Mouse (Mus musculus) forebrain, embryonic 10.5 days (tissue): Measurements from ENCODE around the gene Bmp6. TPM values are rescaled to one million over a fixed set of nuclear protein-coding genes. Genes with fewer than 3 reads are reported as not detected.
A peak's percentile ranks its signal among the peaks of the same experiment; 100 is the strongest.

Source experiments
- DNase-seq: peaks from one replicate; pipeline ENCODE4 v3.0.0-alpha.2; 2017; ENCODE audit warnings: low spot score; ENCODE audit errors: extremely low spot score
- H3K27ac ChIP-seq: fragments of 300-500 bp; sonication (generic); 2 replicates; pipeline ENCODE4 v1.5.1; 2016; ENCODE audit warnings: mild to moderate bottlenecking
- H3K27me3 ChIP-seq: fragments of 300-500 bp; sonication (generic); 2 replicates; pipeline ENCODE4 v1.6.1; 2016; ENCODE audit warnings: mild to moderate bottlenecking; ENCODE audit not compliant: poor library complexity, severe bottlenecking
- H3K36me3 ChIP-seq: fragments of 300-500 bp; sonication (generic); replicated peaks from 2 replicates; pipeline ENCODE4 v1.6.1; 2016; ENCODE audit warnings: mild to moderate bottlenecking, moderate library complexity
- H3K4me1 ChIP-seq: fragments of 300-500 bp; sonication (generic); 2 replicates; pipeline ENCODE4 v1.6.1; 2016
- H3K4me3 ChIP-seq: fragments of 300-500 bp; sonication (generic); 2 replicates; pipeline ENCODE4 v1.5.1; 2016; ENCODE audit warnings: mild to moderate bottlenecking, moderate library complexity
- H3K9me3 ChIP-seq: fragments of 300-500 bp; sonication (generic); 2 replicates; pipeline ENCODE4 v1.6.1; 2016; ENCODE audit warnings: mild to moderate bottlenecking, moderate library complexity
- WGBS: fragments of 180-500 bp; shearing (Covaris S2); methylation state at CpG from one replicate; pipeline ENCODE4 v1.1.7; 2016; 5-methylcytosine and 5-hydroxymethylcytosine counted together
- polyA plus RNA-seq: library from polyadenylated mRNA; unstranded; fragments of >200 nt; fragmentation: Nextera tagmentation; extraction: Ambion mirVana; gene quantifications from 2 replicates; pipeline ENCODE4 v1.2.1, GENCODE M21; 2016

Bmp6 gene
- polyA plus RNA-seq, 1 experiment from 2014 or later = 2.5 TPM

DNA sequence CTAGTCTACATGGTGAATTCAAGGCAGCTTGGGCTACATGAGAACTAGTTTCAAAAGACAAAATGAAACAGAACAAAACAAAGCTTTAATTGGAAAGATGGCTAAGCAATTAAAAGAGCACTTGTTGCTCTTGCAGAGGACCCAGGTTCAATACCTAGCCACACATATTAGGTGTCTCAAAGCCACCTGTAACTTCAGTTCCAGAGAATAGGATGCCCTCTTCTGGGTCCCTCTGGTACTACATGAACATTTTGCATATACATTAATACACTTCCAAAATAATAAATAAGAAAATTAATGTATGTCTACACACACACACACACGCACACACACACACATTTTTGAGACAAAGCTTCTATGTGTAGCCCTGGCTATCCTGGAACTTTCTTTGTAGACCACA, 118.5 kb downstream of the Bmp6 start:
- H3K36me3 ChIP-seq = no peaks in the 10 kb centered on the region
- no peaks in the 10 kb centered on the region for H3K9me3 ChIP-seq
- no peak overlapping the region for H3K4me3 ChIP-seq
- H3K27me3 ChIP-seq = no peaks in the 10 kb centered on the region
- WGBS = 80% methylated on average over 1 of the region's 1 CpGs
- no peak overlapping the region for H3K27ac ChIP-seq
- 0 out of 2 replicates have a peak, but pooled peaks cover 5% of the 10 kb centered on the region for H3K4me1 ChIP-seq
- no peak for DNase-seq

GRCm38 (mm10) chr13:38470882-38471281, 126.0 kb downstream of the Bmp6 start:
- WGBS = 84% methylated on average over 5 of the region's 5 CpGs
- no peak overlapping the region for H3K4me3 ChIP-seq
- H3K9me3 ChIP-seq = no peaks in the 10 kb centered on the region
- H3K36me3 ChIP-seq = no peaks in the 10 kb centered on the region
- no peak overlapping the region for H3K27ac ChIP-seq
- DNase-seq = no peak
- H3K27me3 ChIP-seq = no peaks in the 10 kb centered on the region
- no peaks in the 10 kb centered on the region for H3K4me1 ChIP-seq

DNA sequence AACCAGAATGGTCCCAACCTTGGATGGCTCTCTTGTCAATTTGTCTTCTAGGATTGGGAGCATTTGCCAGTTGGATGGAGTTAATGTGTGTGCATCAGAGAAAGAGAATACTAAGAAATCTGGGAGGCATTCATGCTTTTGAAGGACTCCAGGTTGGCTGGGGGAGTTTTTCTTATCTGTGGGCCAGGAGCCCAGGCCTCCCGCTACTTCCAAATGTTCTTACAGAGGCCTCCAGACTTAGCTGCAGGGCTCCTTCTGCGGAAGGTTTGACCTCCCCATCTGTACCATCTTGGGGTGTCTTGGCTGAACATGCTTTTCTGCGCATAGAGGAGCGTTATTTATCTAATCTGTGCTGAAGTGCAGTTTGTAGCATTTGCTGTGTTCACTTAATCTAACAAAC, 127.7 kb downstream of the Bmp6 start:
- Histone ChIP-seq H3K27me3 (no peaks in the 10 kb centered on the region), H3K4me1 (peaks cover 7% of the 10 kb centered on the region), H3K36me3 (no peaks in the 10 kb centered on the region), H3K9me3 (no peaks in the 10 kb centered on the region), H3K4me3 (no peak overlapping the region), H3K27ac (no peak overlapping the region)
- WGBS = 93% methylated on average over 4 of the region's 4 CpGs
- DNase-seq = no peak

DNA sequence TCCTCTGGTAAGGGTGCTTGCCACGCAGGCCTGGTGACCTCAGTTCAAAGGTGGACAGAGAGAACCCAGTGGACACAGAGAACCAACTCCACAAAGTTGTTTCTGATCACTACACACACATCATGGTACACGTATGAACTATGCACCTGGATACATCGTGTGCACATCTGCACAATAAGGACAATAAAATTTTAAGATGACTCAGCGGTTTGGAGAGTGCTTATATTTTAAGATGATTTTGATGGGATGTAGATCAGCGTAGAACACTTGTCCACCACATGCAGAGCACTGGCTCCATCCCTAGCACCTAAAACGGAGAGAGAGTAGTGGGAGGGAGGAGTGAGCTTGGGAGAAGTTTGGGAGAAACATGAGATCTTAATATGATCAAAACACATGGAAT, 128.6 kb downstream of the Bmp6 start:
- Histone ChIP-seq H3K4me1 (peaks cover 7% of the 10 kb centered on the region), H3K27ac (no peak overlapping the region), H3K9me3 (no peaks in the 10 kb centered on the region), H3K27me3 (no peaks in the 10 kb centered on the region), H3K4me3 (no peak overlapping the region), H3K36me3 (no peaks in the 10 kb centered on the region)
- WGBS = 89% methylated on average over 6 of the region's 6 CpGs
- no peak for DNase-seq

GRCm38 (mm10) chr13:38476936-38477335, 132.0 kb downstream of the Bmp6 start:
- peaks cover 9% of the 10 kb centered on the region for H3K4me1 ChIP-seq
- H3K4me3 ChIP-seq = no peak overlapping the region
- no peaks in the 10 kb centered on the region for H3K27me3 ChIP-seq
- 26% methylated on average over 8 of the region's 8 CpGs for WGBS
- DNase-seq = peak; percentile 38
- H3K9me3 ChIP-seq = no peaks in the 10 kb centered on the region
- H3K27ac ChIP-seq = peak overlapping the region; percentile 67; the same call in 1 of the 2 replicates
- H3K36me3 ChIP-seq = no peaks in the 10 kb centered on the region

DNA sequence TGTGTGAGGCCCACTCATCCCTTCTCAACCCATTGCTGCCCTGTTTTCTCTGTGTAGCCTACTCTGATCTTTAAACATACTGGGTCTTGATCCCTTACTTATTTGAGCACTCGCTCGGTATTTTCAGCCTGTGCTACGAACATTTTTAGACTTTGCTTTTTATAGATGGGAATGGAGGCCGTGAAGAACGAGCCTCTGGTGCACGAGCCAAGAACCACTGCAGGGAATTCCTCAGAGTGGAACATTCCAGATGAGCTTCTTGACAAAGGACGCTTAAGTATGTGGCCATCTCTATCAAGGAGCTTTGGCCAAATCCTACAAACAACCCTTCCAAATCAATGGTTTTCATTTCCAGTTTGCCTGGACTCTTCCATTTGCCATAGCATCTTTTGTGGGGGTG, 136.1 kb downstream of the Bmp6 start:
- H3K4me1 ChIP-seq = peaks cover 14% of the 10 kb centered on the region
- no peak overlapping the region for H3K4me3 ChIP-seq
- WGBS = 92% methylated on average over 7 of the region's 7 CpGs
- H3K36me3 ChIP-seq = no peaks in the 10 kb centered on the region
- DNase-seq = no peak
- no peak overlapping the region for H3K27ac ChIP-seq
- H3K9me3 ChIP-seq = no peaks in the 10 kb centered on the region
- peaks cover 4% of the 10 kb centered on the region; the same call in 1 of the 2 replicates for H3K27me3 ChIP-seq

GRCm38 (mm10) chr13:38484701-38485100, 139.8 kb downstream of the Bmp6 start:
- peaks cover 17% of the 10 kb centered on the region for H3K4me1 ChIP-seq
- H3K27me3 ChIP-seq = peaks cover 10% of the 10 kb centered on the region; the same call in 1 of the 2 replicates
- no peak for DNase-seq
- H3K9me3 ChIP-seq = no peaks in the 10 kb centered on the region
- H3K27ac ChIP-seq = no peak overlapping the region
- 89% methylated on average over 5 of the region's 5 CpGs for WGBS
- H3K36me3 ChIP-seq = no peaks in the 10 kb centered on the region
- H3K4me3 ChIP-seq = no peak overlapping the region

- DNase-seq = no peak
- H3K4me1 ChIP-seq = peaks cover 17% of the 10 kb centered on the region
- 92% methylated on average over 6 of the region's 6 CpGs for WGBS
Observed at GRCm38 (mm10) chr13:38486767-38487166, 141.9 kb downstream of the Bmp6 start.

GRCm38 (mm10) chr13:38496715-38497114, 151.8 kb downstream of the Bmp6 start:
- 70% methylated on average over 3 of the region's 3 CpGs for WGBS
- Histone ChIP-seq H3K36me3 (peaks cover 40% of the 10 kb centered on the region), H3K9me3 (no peaks in the 10 kb centered on the region), H3K27me3 (no peaks in the 10 kb centered on the region; the same call in 1 of the 2 replicates), H3K4me3 (no peak overlapping the region), H3K4me1 (no peaks in the 10 kb centered on the region), H3K27ac (no peak overlapping the region)
- DNase-seq = no peak

More at GRCm38 (mm10) chr13:38486767-38487166, 141.9 kb downstream of the Bmp6 start:
- Histone ChIP-seq H3K9me3 (no peaks in the 10 kb centered on the region), H3K4me3 (no peak overlapping the region), H3K27me3 (peaks cover 10% of the 10 kb centered on the region; the same call in 1 of the 2 replicates), H3K36me3 (no peaks in the 10 kb centered on the region), H3K27ac (no peak overlapping the region)

DNA sequence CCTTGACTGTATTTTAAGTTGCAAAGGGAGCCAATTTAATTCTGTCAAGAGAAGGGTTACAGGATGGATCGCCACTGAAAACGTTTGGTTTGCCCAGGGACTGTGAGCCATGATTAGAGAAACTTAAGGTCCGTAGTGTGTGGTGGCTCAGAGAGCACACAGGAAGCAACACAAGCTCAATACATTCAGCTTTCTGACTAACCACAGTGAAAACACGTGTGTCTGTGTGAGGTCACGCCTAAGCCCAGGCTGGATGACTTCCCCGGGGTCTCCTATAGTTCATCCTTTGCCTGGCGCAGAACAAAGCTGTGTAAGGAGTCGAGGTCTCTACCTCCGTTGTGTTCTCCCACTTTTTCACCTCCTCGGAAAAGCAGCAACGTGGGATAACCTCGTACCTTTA, 156.4 kb downstream of the Bmp6 start:
- 94% methylated on average over 12 of the region's 12 CpGs for WGBS
- H3K36me3 ChIP-seq = peaks cover 86% of the 10 kb centered on the region
- H3K9me3 ChIP-seq = no peaks in the 10 kb centered on the region

DNA sequence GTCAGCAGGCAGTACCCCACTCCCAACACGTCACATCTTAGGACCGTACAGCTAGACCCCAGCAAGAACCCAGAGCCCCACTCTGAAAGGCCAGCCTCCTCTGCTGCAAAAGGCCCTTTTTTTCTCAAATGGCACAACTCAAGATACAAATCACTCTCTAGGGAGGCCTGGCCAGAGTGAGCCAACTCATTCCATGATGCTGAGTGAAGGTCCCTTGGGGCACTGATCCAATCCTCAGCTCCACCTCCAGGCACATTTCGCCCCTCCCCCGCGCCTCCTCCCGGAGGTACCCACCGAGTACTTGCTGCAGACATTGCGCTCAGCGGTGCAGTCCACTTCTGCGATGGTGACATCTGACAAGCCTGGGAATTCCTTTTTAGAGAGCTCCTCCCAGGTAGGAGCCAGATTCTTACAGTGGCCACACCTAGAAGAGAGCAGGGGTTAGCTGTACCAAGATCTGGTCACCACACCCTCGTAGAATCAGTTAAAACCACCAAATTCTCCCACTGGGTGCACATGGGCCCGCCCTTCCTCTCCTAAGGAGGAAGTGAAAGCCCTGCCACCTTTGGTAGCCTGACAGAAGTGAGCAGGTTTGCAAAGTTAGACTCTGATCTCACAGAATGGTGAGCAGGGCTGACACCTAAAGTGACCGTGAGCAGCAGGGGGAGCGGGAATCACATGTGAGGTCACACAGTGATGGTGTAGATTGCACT, 158.4 kb downstream of the Bmp6 start:
- no peak for DNase-seq

More for the DNA sequence above, 156.4 kb downstream of the Bmp6 start:
- Histone ChIP-seq H3K4me3 (no peak overlapping the region), H3K27me3 (no peaks in the 10 kb centered on the region), H3K4me1 (no peaks in the 10 kb centered on the region), H3K27ac (no peak overlapping the region)
- DNase-seq = no peak

DNA sequence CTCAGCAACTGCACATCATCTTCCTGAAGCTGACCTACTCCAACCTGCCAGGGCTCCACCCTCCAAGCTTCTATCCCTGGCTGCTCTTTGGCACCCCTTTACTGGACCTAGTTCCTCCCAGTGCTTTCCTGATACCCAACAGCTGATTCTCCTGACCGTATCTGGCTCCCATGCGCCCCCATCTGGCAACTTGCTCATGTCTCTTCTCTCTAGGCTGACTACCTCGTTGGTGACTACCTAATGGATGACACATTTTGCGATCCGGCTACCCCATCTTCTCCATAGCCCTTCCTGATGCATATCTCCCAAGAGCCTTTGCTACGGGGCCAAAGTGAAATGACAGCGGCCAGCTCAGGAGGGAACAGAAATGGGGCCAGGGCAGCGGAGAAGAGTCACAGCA, 161.4 kb downstream of the Bmp6 start:
- H3K36me3 ChIP-seq = peaks cover 99% of the 10 kb centered on the region
- WGBS = 89% methylated on average over 8 of the region's 8 CpGs
- no peak overlapping the region for H3K27ac ChIP-seq
- no peak for DNase-seq
- H3K4me3 ChIP-seq = no peak overlapping the region
- no peaks in the 10 kb centered on the region for H3K27me3 ChIP-seq
- no peaks in the 10 kb centered on the region for H3K9me3 ChIP-seq
- no peaks in the 10 kb centered on the region for H3K4me1 ChIP-seq

More for the DNA sequence above, 158.4 kb downstream of the Bmp6 start:
- Histone ChIP-seq H3K9me3 (no peaks in the 10 kb centered on the region), H3K27me3 (no peaks in the 10 kb centered on the region), H3K36me3 (peaks cover 100% of the 10 kb centered on the region), H3K27ac (no peak overlapping the region), H3K4me3 (no peak overlapping the region), H3K4me1 (no peaks in the 10 kb centered on the region)
- WGBS = 92% methylated on average over 14 of the region's 14 CpGs

DNA sequence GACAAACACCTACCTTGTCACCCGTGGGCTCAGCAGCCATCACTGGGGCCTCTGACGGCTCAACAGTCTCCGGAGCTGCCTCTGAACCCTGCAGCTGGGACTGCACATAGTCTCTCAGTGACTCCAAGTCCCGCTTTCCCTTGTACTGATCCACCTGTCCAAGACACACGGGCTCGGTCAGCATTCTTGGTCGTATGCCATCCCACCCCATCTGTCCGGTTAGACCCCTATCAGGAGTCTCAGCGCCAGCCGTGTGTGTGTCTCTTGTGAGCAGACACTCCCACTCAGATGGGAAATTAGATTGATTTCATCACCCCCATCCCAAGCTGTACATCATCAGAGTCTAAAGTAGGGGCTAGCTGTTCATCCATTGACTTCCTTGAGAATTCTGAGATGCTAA, 162.0 kb downstream of the Bmp6 start:
- H3K36me3 ChIP-seq = peaks cover 99% of the 10 kb centered on the region
- whole genome bisulfite sequencing = 96% methylated on average over 10 of the region's 10 CpGs
- H3K9me3 ChIP-seq = no peaks in the 10 kb centered on the region
- DNase-seq = no peak
- no peaks in the 10 kb centered on the region for H3K4me1 ChIP-seq
- H3K27me3 ChIP-seq = no peaks in the 10 kb centered on the region
- no peak overlapping the region for H3K4me3 ChIP-seq
- H3K27ac ChIP-seq = no peak overlapping the region
